Mouse (Mus musculus): ENCODE data around the gene Wwox. TPM values are rescaled to one million over a fixed set of nuclear protein-coding genes. Genes with fewer than 3 reads are reported as not detected.
A peak's percentile ranks its signal among the peaks of the same experiment; 100 is the strongest.

The Wwox gene
- polyA plus RNA-seq, 2 experiments: 2.5 to 2.6 TPM

- DNase-seq (ENCODE audit: low read depth in 3 of 3, low spot score in 3 of 3) (no peak), ATAC-seq (ENCODE audit: insufficient read depth) (no peak)
- no peaks in the 10 kb centered on the region for H3K9me3 ChIP-seq (ENCODE audit: control insufficient read depth, low read length)
- no peak overlapping the region for H3K4me2 ChIP-seq (ENCODE audit: low read depth)
- H3K4me1 ChIP-seq (replicated peaks; ENCODE audit: control insufficient read depth in 2 of 2, insufficient read depth in 2 of 2, low read length in 1 of 2): no peaks in the 10 kb centered on the region; a peak in 1 of 4 replicates
- H3K4me3 ChIP-seq (ENCODE audit: insufficient read depth in 1 of 2, low read depth in 2 of 2, low read length in 2 of 2): no peak overlapping the region
- H3K36me3 ChIP-seq (replicated peaks; ENCODE audit: control insufficient read depth, insufficient read depth, low read depth): no peaks in the 10 kb centered on the region
- no peak overlapping the region for H3K27ac ChIP-seq
- TF ChIP-seq CTCF (IDR thresholded peaks at IDR 0.05; ENCODE audit: low read depth): no peak
- TF ChIP-seq EP300 (IDR thresholded peaks at IDR 0.05; ENCODE audit: low read depth): no peak
- H3K27me3 ChIP-seq (ENCODE audit: control insufficient read depth, insufficient read depth, low read length): no peaks in the 10 kb centered on the region
- no peak overlapping the region for H3K9ac ChIP-seq (replicated peaks)
- 47% methylated on average over 4 of the region's 4 CpGs for whole genome bisulfite sequencing (ENCODE audit: insufficient replicate concordance)
Observed at GRCm38 (mm10) chr8:115377321-115377720, 937.9 kb downstream of the Wwox start.

DNA sequence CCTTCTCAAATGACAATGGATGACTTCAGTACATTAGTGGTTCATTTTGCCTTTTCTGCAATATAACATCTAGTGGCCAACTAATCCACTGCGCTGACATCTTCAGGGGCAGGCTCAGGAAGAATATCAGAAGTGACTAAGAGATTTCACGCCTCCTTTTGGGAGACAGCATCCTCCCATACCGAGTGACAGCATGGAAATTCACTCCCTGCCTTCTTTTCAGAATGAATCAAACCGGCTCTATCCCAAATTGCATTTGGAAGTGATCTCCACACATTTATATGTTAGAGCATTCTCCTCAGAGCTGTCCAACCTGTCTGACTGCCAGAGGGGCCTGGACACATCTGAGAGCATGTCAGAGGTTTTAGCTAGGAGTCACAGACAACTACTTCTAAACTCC is 940.6 kb downstream of the Wwox start:
- no peak overlapping the region for H3K4me3 ChIP-seq (ENCODE audit: insufficient read depth in 1 of 2, low read depth in 2 of 2, low read length in 2 of 2)
- WGBS (ENCODE audit: insufficient replicate concordance): 60% methylated on average over 4 of the region's 4 CpGs
- H3K9me3 ChIP-seq (ENCODE audit: control insufficient read depth, low read length): no peaks in the 10 kb centered on the region
- H3K27ac ChIP-seq: no peak overlapping the region
- no peak for TF ChIP-seq EP300 (IDR thresholded peaks at IDR 0.05; ENCODE audit: low read depth)
- TF ChIP-seq CTCF (IDR thresholded peaks at IDR 0.05; ENCODE audit: low read depth): no peak
- ATAC-seq (ENCODE audit: insufficient read depth) (no peak), DNase-seq (ENCODE audit: low read depth in 3 of 3, low spot score in 3 of 3) (no peak)
- H3K27me3 ChIP-seq (ENCODE audit: control insufficient read depth, insufficient read depth, low read length): no peaks in the 10 kb centered on the region
- H3K4me2 ChIP-seq (ENCODE audit: low read depth): no peak overlapping the region
- no peaks in the 10 kb centered on the region for H3K36me3 ChIP-seq (replicated peaks; ENCODE audit: control insufficient read depth, insufficient read depth, low read depth)
- no peak overlapping the region for H3K9ac ChIP-seq (replicated peaks)
- no peaks in the 10 kb centered on the region for H3K4me1 ChIP-seq (replicated peaks; ENCODE audit: control insufficient read depth in 2 of 2, insufficient read depth in 2 of 2, low read length in 1 of 2)

DNA sequence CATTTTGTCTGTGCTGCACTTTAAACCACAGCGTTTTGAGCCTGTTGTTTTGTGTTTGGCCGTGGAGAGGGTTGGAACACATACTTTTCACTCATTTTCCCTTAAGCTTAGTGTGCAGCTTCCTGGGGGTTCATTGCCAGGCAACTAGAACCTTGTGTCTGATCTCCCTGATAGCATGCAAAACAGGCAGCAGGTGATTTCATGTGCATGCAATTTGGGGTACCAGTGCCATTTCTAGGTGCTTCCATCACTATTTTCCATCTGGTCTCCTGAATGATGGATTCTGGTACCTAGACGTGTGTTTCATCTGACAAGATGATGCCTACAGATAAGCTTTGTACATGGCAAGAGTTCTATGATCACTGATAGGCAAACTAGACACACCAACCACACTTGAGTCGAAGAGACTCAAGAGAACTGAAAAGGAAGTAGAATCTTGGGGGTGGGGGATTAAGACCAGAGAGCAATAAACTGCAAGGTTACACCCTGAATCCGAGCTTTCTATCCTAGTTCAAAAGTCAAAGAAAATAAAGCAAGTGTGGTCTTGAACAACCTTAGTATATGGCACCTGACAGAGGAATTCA is 951.6 kb downstream of the Wwox start:
- Histone ChIP-seq H3K27me3 (ENCODE audit: control insufficient read depth, insufficient read depth, low read length) (no peaks in the 10 kb centered on the region), H3K36me3 (replicated peaks; ENCODE audit: control insufficient read depth, insufficient read depth, low read depth) (no peaks in the 10 kb centered on the region), H3K9ac (replicated peaks) (no peak overlapping the region), H3K9me3 (ENCODE audit: control insufficient read depth, low read length) (no peaks in the 10 kb centered on the region), H3K4me2 (ENCODE audit: low read depth) (no peak overlapping the region), H3K4me1 (replicated peaks; ENCODE audit: control insufficient read depth in 2 of 2, insufficient read depth in 2 of 2, low read length in 1 of 2) (no peaks in the 10 kb centered on the region), H3K27ac (no peak overlapping the region), H3K4me3 (ENCODE audit: insufficient read depth in 1 of 2, low read depth in 2 of 2, low read length in 2 of 2) (no peak overlapping the region)
- ATAC-seq (ENCODE audit: insufficient read depth): no peak
- TF ChIP-seq CTCF (IDR thresholded peaks at IDR 0.05; ENCODE audit: low read depth) (no peak), EP300 (IDR thresholded peaks at IDR 0.05; ENCODE audit: low read depth) (no peak)
- DNase-seq (ENCODE audit: low read depth in 3 of 3, low spot score in 3 of 3): no peak
- WGBS (ENCODE audit: insufficient replicate concordance): 47% methylated on average over 5 of the region's 5 CpGs

DNA sequence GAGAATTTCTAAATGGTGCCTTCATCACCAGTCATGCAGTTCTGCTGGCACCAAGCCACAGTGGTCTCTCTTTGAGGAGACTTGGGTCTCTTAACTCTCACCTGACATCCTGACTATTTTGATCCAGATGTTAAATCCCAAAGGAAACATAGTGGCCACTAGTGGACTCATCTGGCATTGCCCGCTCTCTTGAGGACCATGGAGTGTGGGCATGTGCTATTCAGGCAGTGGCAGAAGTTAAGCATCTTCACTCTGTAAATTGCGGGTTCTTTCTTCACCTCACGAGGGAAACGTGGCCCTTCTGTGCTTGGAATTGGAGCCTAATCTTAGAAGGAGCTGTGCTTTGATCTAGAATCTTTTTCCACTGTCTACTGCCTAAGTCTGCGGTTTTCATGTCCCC is 956.4 kb downstream of the Wwox start:
- Histone ChIP-seq H3K36me3 (replicated peaks; ENCODE audit: control insufficient read depth, insufficient read depth, low read depth) (no peaks in the 10 kb centered on the region), H3K4me3 (ENCODE audit: insufficient read depth in 1 of 2, low read depth in 2 of 2, low read length in 2 of 2) (no peak overlapping the region), H3K9ac (replicated peaks) (no peak overlapping the region), H3K27me3 (ENCODE audit: control insufficient read depth, insufficient read depth, low read length) (no peaks in the 10 kb centered on the region), H3K4me1 (replicated peaks; ENCODE audit: control insufficient read depth in 2 of 2, insufficient read depth in 2 of 2, low read length in 1 of 2) (no peaks in the 10 kb centered on the region), H3K27ac (no peak overlapping the region), H3K4me2 (ENCODE audit: low read depth) (no peak overlapping the region), H3K9me3 (ENCODE audit: control insufficient read depth, low read length) (no peaks in the 10 kb centered on the region)
- 53% methylated on average over 5 of the region's 5 CpGs for WGBS (ENCODE audit: insufficient replicate concordance)
- DNase-seq (ENCODE audit: low read depth in 3 of 3, low spot score in 3 of 3) (no peak), ATAC-seq (ENCODE audit: insufficient read depth) (no peak)
- TF ChIP-seq CTCF (IDR thresholded peaks at IDR 0.05; ENCODE audit: low read depth) (peak; percentile 29; the same call in 1 of the 2 replicates), EP300 (IDR thresholded peaks at IDR 0.05; ENCODE audit: low read depth) (no peak)

- H3K4me3 ChIP-seq (ENCODE audit: insufficient read depth in 1 of 2, low read depth in 2 of 2, low read length in 2 of 2): no peak overlapping the region
- DNase-seq (ENCODE audit: low read depth in 3 of 3, low spot score in 3 of 3) (no peak), ATAC-seq (ENCODE audit: insufficient read depth) (no peak)
- H3K27me3 ChIP-seq (ENCODE audit: control insufficient read depth, insufficient read depth, low read length): no peaks in the 10 kb centered on the region
- WGBS (ENCODE audit: insufficient replicate concordance): 27% methylated on average over 3 of the region's 3 CpGs
- TF ChIP-seq CTCF (IDR thresholded peaks at IDR 0.05; ENCODE audit: low read depth): no peak
- no peak for TF ChIP-seq EP300 (IDR thresholded peaks at IDR 0.05; ENCODE audit: low read depth)
- no peaks in the 10 kb centered on the region for H3K9me3 ChIP-seq (ENCODE audit: control insufficient read depth, low read length)
- H3K36me3 ChIP-seq (replicated peaks; ENCODE audit: control insufficient read depth, insufficient read depth, low read depth): no peaks in the 10 kb centered on the region
- H3K9ac ChIP-seq (replicated peaks): no peak overlapping the region
- no peak overlapping the region for H3K4me2 ChIP-seq (ENCODE audit: low read depth)
- H3K27ac ChIP-seq: no peak overlapping the region
- no peaks in the 10 kb centered on the region for H3K4me1 ChIP-seq (replicated peaks; ENCODE audit: control insufficient read depth in 2 of 2, insufficient read depth in 2 of 2, low read length in 1 of 2)
Observed at GRCm38 (mm10) chr8:115397981-115398380, 958.5 kb downstream of the Wwox start.

Measured in liver, embryonic 14.5 days (tissue).